Mouse (Mus musculus): Measurements from ENCODE around the gene Il9r. TPM values are rescaled to one million over a fixed set of nuclear protein-coding genes. Genes with fewer than 3 reads are reported as not detected.

The Il9r gene
- total RNA-seq, 1 experiment from 2014 or later, result 4.6 TPM

GRCm38 (mm10) chr11:32228292-32228845 lies 28.3 kb upstream of the Il9r start:
- ATAC-seq (replicated peaks; ENCODE audit: insufficient number of reproducible peaks, low FRiP score, low TSS enrichment, poor library complexity, severe bottlenecking), result no peak

- ATAC-seq (replicated peaks; ENCODE audit: insufficient number of reproducible peaks, low FRiP score, low TSS enrichment, poor library complexity, severe bottlenecking), result no peak
Observed at GRCm38 (mm10) chr11:32227555-32227954, 27.5 kb upstream of the Il9r start.

GRCm38 (mm10) chr11:32227041-32227440 lies 27.0 kb upstream of the Il9r start:
- ATAC-seq (replicated peaks; ENCODE audit: insufficient number of reproducible peaks, low FRiP score, low TSS enrichment, poor library complexity, severe bottlenecking), result no peak

- peak; percentile 81 for ATAC-seq (replicated peaks; ENCODE audit: insufficient number of reproducible peaks, low FRiP score, low TSS enrichment, poor library complexity, severe bottlenecking)
Observed at GRCm38 (mm10) chr11:32226124-32226871, 26.2 kb upstream of the Il9r start, which contains the start of gene Mpg. Mpg (plus strand) TSS chr11:32226505.

- ATAC-seq (replicated peaks; ENCODE audit: insufficient number of reproducible peaks, low FRiP score, low TSS enrichment, poor library complexity, severe bottlenecking), result no peak
Observed at GRCm38 (mm10) chr11:32225222-32226104, 25.4 kb upstream of the Il9r start.

- no peak for ATAC-seq (replicated peaks; ENCODE audit: insufficient number of reproducible peaks, low FRiP score, low TSS enrichment, poor library complexity, severe bottlenecking)
Observed at GRCm38 (mm10) chr11:32224468-32225139, 24.5 kb upstream of the Il9r start.

GRCm38 (mm10) chr11:32223297-32223967 lies 23.4 kb upstream of the Il9r start:
- ATAC-seq (replicated peaks; ENCODE audit: insufficient number of reproducible peaks, low FRiP score, low TSS enrichment, poor library complexity, severe bottlenecking), result no peak

- ATAC-seq (replicated peaks; ENCODE audit: insufficient number of reproducible peaks, low FRiP score, low TSS enrichment, poor library complexity, severe bottlenecking), result no peak
Observed at GRCm38 (mm10) chr11:32222570-32223194, 22.6 kb upstream of the Il9r start.

GRCm38 (mm10) chr11:32221951-32222409 lies 21.9 kb upstream of the Il9r start, which contains the start of gene Rhbdf1:
Rhbdf1 (minus strand) TSS chr11:32222300.
- no peak for ATAC-seq (replicated peaks; ENCODE audit: insufficient number of reproducible peaks, low FRiP score, low TSS enrichment, poor library complexity, severe bottlenecking)

- no peak for ATAC-seq (replicated peaks; ENCODE audit: insufficient number of reproducible peaks, low FRiP score, low TSS enrichment, poor library complexity, severe bottlenecking)
Observed at GRCm38 (mm10) chr11:32221225-32221950, 21.3 kb upstream of the Il9r start.

- no peak for ATAC-seq (replicated peaks; ENCODE audit: insufficient number of reproducible peaks, low FRiP score, low TSS enrichment, poor library complexity, severe bottlenecking)
Observed at GRCm38 (mm10) chr11:32220607-32221224, 20.6 kb upstream of the Il9r start.

GRCm38 (mm10) chr11:32219287-32219686 lies 19.2 kb upstream of the Il9r start:
- ATAC-seq (replicated peaks; ENCODE audit: insufficient number of reproducible peaks, low FRiP score, low TSS enrichment, poor library complexity, severe bottlenecking), result no peak

- no peak for ATAC-seq (replicated peaks; ENCODE audit: insufficient number of reproducible peaks, low FRiP score, low TSS enrichment, poor library complexity, severe bottlenecking)
Observed at GRCm38 (mm10) chr11:32218501-32219050, 18.5 kb upstream of the Il9r start.

- ATAC-seq (replicated peaks; ENCODE audit: insufficient number of reproducible peaks, low FRiP score, low TSS enrichment, poor library complexity, severe bottlenecking), result peak; percentile 57
Observed at GRCm38 (mm10) chr11:32216851-32217250, 16.8 kb upstream of the Il9r start.

GRCm38 (mm10) chr11:32215372-32216162 lies 15.5 kb upstream of the Il9r start:
- no peak for ATAC-seq (replicated peaks; ENCODE audit: insufficient number of reproducible peaks, low FRiP score, low TSS enrichment, poor library complexity, severe bottlenecking)

- ATAC-seq (replicated peaks; ENCODE audit: insufficient number of reproducible peaks, low FRiP score, low TSS enrichment, poor library complexity, severe bottlenecking), result no peak
Observed at GRCm38 (mm10) chr11:32210623-32211022, 10.5 kb upstream of the Il9r start.

All from monocyte, adult 5-6 weeks (primary cell).